Mouse (Mus musculus) neural tube, embryonic 14.5 days (tissue): ENCODE measurements around the gene Rer1. TPM values are rescaled to one million over a fixed set of nuclear protein-coding genes. Genes with fewer than 3 reads are reported as not detected.

Source experiments
- ATAC-seq: fragments of 200-750 bp; cut with Nextera tagmentation; 2 replicates; pipeline ENCODE4 v1.8.0; 2017; ENCODE audit warnings: low read depth, mild to moderate bottlenecking, moderate TSS enrichment, moderate library complexity
- H3K27ac ChIP-seq: fragments of 300-500 bp; sonication (generic); 2 replicates; pipeline ENCODE4 v1.5.1; 2014; ENCODE audit warnings: low read depth, mild to moderate bottlenecking, control low read depth, low read length, moderate library complexity, mixed read lengths
- H3K27me3 ChIP-seq: fragments of 300-500 bp; sonication (generic); 2 replicates; pipeline ENCODE4 v1.6.1; 2014; ENCODE audit warnings: low read length; ENCODE audit not compliant: control insufficient read depth, insufficient read depth
- H3K36me3 ChIP-seq: fragments of 300-500 bp; sonication (generic); 2 replicates; pipeline ENCODE4 v1.6.1; 2014; ENCODE audit warnings: low read length, mixed read lengths; ENCODE audit not compliant: control insufficient read depth, insufficient read depth
- H3K4me1 ChIP-seq: fragments of 300-500 bp; sonication (generic); 2 replicates; pipeline ENCODE4 v1.6.1; 2014; ENCODE audit warnings: low read length; ENCODE audit not compliant: control insufficient read depth, insufficient read depth
- H3K4me2 ChIP-seq: fragments of 300-500 bp; sonication (generic); 2 replicates; pipeline ENCODE4 v1.6.1; 2014; ENCODE audit warnings: mild to moderate bottlenecking, low read depth, low read length, control low read depth
- H3K4me3 ChIP-seq: fragments of 300-500 bp; sonication (generic); 2 replicates; pipeline ENCODE4 v1.5.1; 2014; ENCODE audit warnings: low read depth, low read length, control low read depth, mixed read lengths
- H3K9ac ChIP-seq: fragments of 300-500 bp; sonication (generic); replicated peaks from 2 replicates; pipeline ENCODE4 v1.6.1; 2014; ENCODE audit warnings: low read depth, mild to moderate bottlenecking, control low read depth, low read length, mixed read lengths
- H3K9me3 ChIP-seq: fragments of 300-500 bp; sonication (generic); 2 replicates; pipeline ENCODE4 v1.6.1; 2016; ENCODE audit warnings: low read length; ENCODE audit not compliant: control insufficient read depth
- WGBS: fragments of 180-500 bp; shearing (Covaris S2); extraction: QIAGEN DNeasy Blood & Tissue Kit; methylation state at CpG from one replicate; pipeline ENCODE4 v1.1.7; 2014; 5-methylcytosine and 5-hydroxymethylcytosine counted together
- polyA plus RNA-seq: library from polyadenylated mRNA; unstranded; fragments of >200 nt; fragmentation: Nextera tagmentation; extraction: Ambion mirVana; gene quantifications from 2 replicates; pipeline ENCODE4 v1.2.1, GENCODE M21; 2014

Rer1 gene
- polyA plus RNA-seq, 1 experiment from 2014 or later, result 132 TPM

- 82% methylated on average over 6 of the region's 6 CpGs for WGBS
- Histone ChIP-seq H3K9me3 (no peaks in the 10 kb centered on the region), H3K4me2 (no peak overlapping the region), H3K36me3 (peaks cover 48% of the 10 kb centered on the region), H3K4me3 (no peak overlapping the region), H3K4me1 (peaks cover 14% of the 10 kb centered on the region), H3K27ac (no peak overlapping the region), H3K9ac (no peak overlapping the region), H3K27me3 (no peaks in the 10 kb centered on the region)
- ATAC-seq, result no peak
Measured at GRCm38 (mm10) chr4:155069191-155069590, 17.0 kb downstream of the Rer1 start.

GRCm38 (mm10) chr4:155068357-155068972 lies 17.7 kb downstream of the Rer1 start:
- no peaks in the 10 kb centered on the region for H3K27me3 ChIP-seq
- no peak overlapping the region for H3K27ac ChIP-seq
- no peaks in the 10 kb centered on the region for H3K9me3 ChIP-seq
- H3K4me1 ChIP-seq, result peaks cover 14% of the 10 kb centered on the region
- no peak overlapping the region for H3K4me3 ChIP-seq
- H3K36me3 ChIP-seq, result peaks cover 40% of the 10 kb centered on the region
- ATAC-seq, result no peak
- 96% methylated on average over 20 of the region's 20 CpGs for WGBS
- no peak overlapping the region for H3K4me2 ChIP-seq
- H3K9ac ChIP-seq, result no peak overlapping the region

- Histone ChIP-seq H3K4me1 (peaks cover 14% of the 10 kb centered on the region), H3K9me3 (no peaks in the 10 kb centered on the region), H3K27ac (peak within 1 kb of the TSS; percentile 64), H3K36me3 (peaks cover 30% of the 10 kb centered on the region), H3K4me2 (peak within 1 kb of the TSS; percentile 70), H3K9ac (peak within 1 kb of the TSS; percentile 73), H3K27me3 (no peaks in the 10 kb centered on the region), H3K4me3 (peak within 1 kb of the TSS; percentile 65)
- WGBS, result 1% methylated on average over 47 of the region's 48 CpGs
- ATAC-seq, result peak; percentile 90
Measured at GRCm38 (mm10) chr4:155066834-155067522, 19.2 kb downstream of the Rer1 start, which contains the start of gene Pex10. Gene Pex10 (plus strand): TSS chr4:155067016.

- Histone ChIP-seq H3K4me3 (peak overlapping the region; percentile 65; the same call in 1 of the 2 replicates), H3K27ac (no peak overlapping the region; the same call in none of the 2 replicates), H3K9me3 (no peaks in the 10 kb centered on the region), H3K4me2 (peak overlapping the region; percentile 70), H3K9ac (0 out of 2 replicates have a peak overlapping the region, but pooled peaks have one; percentile 16), H3K4me1 (peaks cover 14% of the 10 kb centered on the region), H3K36me3 (peaks cover 22% of the 10 kb centered on the region), H3K27me3 (no peaks in the 10 kb centered on the region)
- ATAC-seq, result peak; percentile 72
- 6% methylated on average over 15 of the region's 15 CpGs for WGBS
Measured at GRCm38 (mm10) chr4:155065970-155066833, 20.0 kb downstream of the Rer1 start.

- no peaks in the 10 kb centered on the region for H3K27me3 ChIP-seq
- peaks cover 10% of the 10 kb centered on the region for H3K36me3 ChIP-seq
- no peak overlapping the region for H3K4me3 ChIP-seq
- no peak overlapping the region for H3K27ac ChIP-seq
- H3K9me3 ChIP-seq, result no peaks in the 10 kb centered on the region
- H3K9ac ChIP-seq, result no peak overlapping the region
- WGBS, result 60% methylated on average over 2 of the region's 2 CpGs
- ATAC-seq, result no peak
- H3K4me1 ChIP-seq, result peaks cover 14% of the 10 kb centered on the region
- no peak overlapping the region for H3K4me2 ChIP-seq
Measured at GRCm38 (mm10) chr4:155064474-155064873, 21.7 kb downstream of the Rer1 start.

GRCm38 (mm10) chr4:155063895-155064294 lies 22.3 kb downstream of the Rer1 start:
- Histone ChIP-seq H3K36me3 (peaks cover 5% of the 10 kb centered on the region), H3K4me2 (no peak overlapping the region), H3K9me3 (no peaks in the 10 kb centered on the region), H3K27me3 (no peaks in the 10 kb centered on the region), H3K4me3 (no peak overlapping the region), H3K9ac (no peak overlapping the region), H3K4me1 (peaks cover 14% of the 10 kb centered on the region), H3K27ac (no peak overlapping the region)
- ATAC-seq, result no peak
- 37% methylated on average over 3 of the region's 3 CpGs for WGBS

GRCm38 (mm10) chr4:155058325-155058724 lies 27.9 kb downstream of the Rer1 start:
- Histone ChIP-seq H3K27me3 (no peaks in the 10 kb centered on the region), H3K4me1 (peaks cover 5% of the 10 kb centered on the region; the same call in 1 of the 2 replicates), H3K36me3 (no peaks in the 10 kb centered on the region), H3K4me3 (no peak overlapping the region), H3K9me3 (no peaks in the 10 kb centered on the region), H3K27ac (no peak overlapping the region), H3K9ac (no peak overlapping the region), H3K4me2 (no peak overlapping the region)
- no peak for ATAC-seq
- 41% methylated on average over 10 of the region's 10 CpGs for WGBS

- Histone ChIP-seq H3K27me3 (no peaks in the 10 kb centered on the region), H3K4me3 (no peak within 1 kb of the TSS), H3K4me1 (peaks cover 5% of the 10 kb centered on the region; the same call in 1 of the 2 replicates), H3K9me3 (no peaks in the 10 kb centered on the region), H3K4me2 (no peak within 1 kb of the TSS), H3K27ac (no peak within 1 kb of the TSS), H3K36me3 (no peaks in the 10 kb centered on the region), H3K9ac (0 out of 2 replicates have a peak within 1 kb of the TSS, but pooled peaks have one; percentile 11)
- ATAC-seq, result peak; percentile 30; the same call in 1 of the 2 replicates
- 62% methylated on average over 10 of the region's 10 CpGs for WGBS
Measured at GRCm38 (mm10) chr4:155056724-155057123, 29.5 kb downstream of the Rer1 start, which contains the start of gene Plch2. Gene Plch2 (minus strand): TSS chr4:155056784.
